Mouse (Mus musculus): ENCODE results near the gene Gm49380. TPM values are rescaled to one million over a fixed set of nuclear protein-coding genes. Genes with fewer than 3 reads are reported as not detected.

Gene Gm49380
- total and polyA plus RNA-seq, 3 experiments, result 0.21 to 0.23 TPM; not detected in 1

DNA sequence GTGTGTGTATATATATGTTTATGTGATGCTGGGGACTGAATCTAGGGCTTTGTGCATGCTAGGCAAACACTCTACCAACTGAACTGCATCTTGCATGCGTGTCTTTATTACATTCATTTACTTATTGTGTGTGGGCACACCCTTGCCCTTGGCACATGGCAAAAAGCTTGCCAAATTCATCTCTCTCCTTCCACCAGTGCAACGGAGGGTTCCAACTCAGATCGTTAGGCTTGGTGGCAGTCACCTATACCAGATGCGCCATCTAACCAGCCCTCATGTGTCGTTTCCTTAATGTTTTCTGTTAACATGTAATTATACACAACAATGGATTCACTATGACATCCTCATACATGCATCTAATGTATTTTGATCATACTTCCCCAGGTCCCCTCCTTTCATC lies 31.0 kb downstream of the Gm49380 start:
- Histone ChIP-seq H3K79me2 (replicated peaks; ENCODE audit: control insufficient read depth, insufficient read depth, low read length) (no peaks in the 10 kb centered on the region), H3K9ac (ENCODE audit: low read depth, low read length) (no peak overlapping the region), H3K4me3 (no peak overlapping the region), H3K4me1 (ENCODE audit: control insufficient read depth, insufficient read depth, low read length) (peaks cover 16% of the 10 kb centered on the region), H3K27ac (peak overlapping the region; percentile 53; the same call in 1 of the 2 replicates), H3K27me3 (ENCODE audit: control insufficient read depth, insufficient read depth, low read length) (no peaks in the 10 kb centered on the region), H3K36me3 (ENCODE audit: control insufficient read depth, insufficient read depth, low read length) (no peaks in the 10 kb centered on the region; the same call in 1 of the 2 replicates)
- DNase-seq, result peak in 1 of 2 experiments; percentile 8
- no peak for TF ChIP-seq EP300 (IDR thresholded peaks at IDR 0.05; ENCODE audit: insufficient read depth, low read depth, low read length)
- TF ChIP-seq CTCF (IDR thresholded peaks at IDR 0.05), result no peak
- no peak for TF ChIP-seq POLR2A (IDR thresholded peaks at IDR 0.05; ENCODE audit: insufficient read depth, low read depth, low read length)
- 76% methylated on average over 5 of the region's 5 CpGs for WGBS
- intact Hi-C loops (cut with DNase I), result loop anchor here (10.0 kb wide), 1 partner anchor 403 kb away; the partner anchor contains the start of gene Bcl9l

DNA sequence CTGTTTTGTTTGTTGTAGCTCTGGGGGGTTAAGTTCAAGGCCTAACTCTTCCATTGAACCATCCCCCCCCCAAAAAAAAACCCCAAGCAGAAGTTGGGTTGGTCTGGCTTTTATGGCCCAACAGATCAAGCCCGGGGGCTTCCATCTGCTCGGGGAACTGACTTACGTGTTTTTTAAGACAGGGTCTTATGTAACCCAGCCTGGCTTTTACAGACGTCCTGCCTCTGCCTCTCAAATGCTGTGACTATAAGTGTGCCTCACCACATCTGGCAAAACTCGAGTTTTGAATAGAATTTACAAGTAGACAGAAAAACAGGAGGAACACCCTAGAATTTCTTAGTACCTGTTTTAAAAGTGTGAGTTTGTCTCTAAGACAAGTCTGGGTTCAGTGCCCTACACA lies 31.7 kb downstream of the Gm49380 start:
- H3K36me3 ChIP-seq (ENCODE audit: control insufficient read depth, insufficient read depth, low read length), result peaks cover 2% of the 10 kb centered on the region
- WGBS, result 70% methylated on average over 5 of the region's 5 CpGs
- no peak overlapping the region for H3K9ac ChIP-seq (ENCODE audit: low read depth, low read length)
- H3K27ac ChIP-seq, result no peak overlapping the region
- H3K4me3 ChIP-seq, result no peak overlapping the region
- DNase-seq, result no peak
- H3K4me1 ChIP-seq (ENCODE audit: control insufficient read depth, insufficient read depth, low read length), result peaks cover 16% of the 10 kb centered on the region
- H3K79me2 ChIP-seq (replicated peaks; ENCODE audit: control insufficient read depth, insufficient read depth, low read length), result no peaks in the 10 kb centered on the region
- TF ChIP-seq CTCF (IDR thresholded peaks at IDR 0.05) (no peak), EP300 (IDR thresholded peaks at IDR 0.05; ENCODE audit: insufficient read depth, low read depth, low read length) (no peak), POLR2A (IDR thresholded peaks at IDR 0.05; ENCODE audit: insufficient read depth, low read depth, low read length) (no peak)
- H3K27me3 ChIP-seq (ENCODE audit: control insufficient read depth, insufficient read depth, low read length), result no peaks in the 10 kb centered on the region
- intact Hi-C loops (cut with DNase I), result loop anchor here (10.0 kb wide), 1 partner anchor 403 kb away; the partner anchor contains the start of gene Bcl9l

DNA sequence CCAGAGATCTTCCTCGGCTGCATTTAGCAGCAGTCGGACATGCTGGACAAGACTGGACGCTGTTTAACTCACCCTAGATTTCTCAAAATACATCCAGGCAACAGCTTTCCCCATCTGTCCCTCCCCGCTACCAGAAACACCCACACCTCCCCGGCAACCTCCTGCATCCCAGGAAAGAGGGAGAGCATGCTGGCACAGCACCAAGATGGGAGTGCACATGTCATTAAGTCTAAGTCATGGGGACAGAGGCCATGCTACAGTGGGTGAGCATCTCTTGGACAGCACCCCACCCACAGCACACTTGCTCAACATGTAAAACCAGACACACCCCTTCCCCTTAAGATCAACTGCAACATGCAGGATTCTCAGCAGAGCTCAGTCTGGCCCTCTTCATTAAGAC lies 32.3 kb downstream of the Gm49380 start:
- H3K27ac ChIP-seq, result peak overlapping the region; percentile 86

DNA sequence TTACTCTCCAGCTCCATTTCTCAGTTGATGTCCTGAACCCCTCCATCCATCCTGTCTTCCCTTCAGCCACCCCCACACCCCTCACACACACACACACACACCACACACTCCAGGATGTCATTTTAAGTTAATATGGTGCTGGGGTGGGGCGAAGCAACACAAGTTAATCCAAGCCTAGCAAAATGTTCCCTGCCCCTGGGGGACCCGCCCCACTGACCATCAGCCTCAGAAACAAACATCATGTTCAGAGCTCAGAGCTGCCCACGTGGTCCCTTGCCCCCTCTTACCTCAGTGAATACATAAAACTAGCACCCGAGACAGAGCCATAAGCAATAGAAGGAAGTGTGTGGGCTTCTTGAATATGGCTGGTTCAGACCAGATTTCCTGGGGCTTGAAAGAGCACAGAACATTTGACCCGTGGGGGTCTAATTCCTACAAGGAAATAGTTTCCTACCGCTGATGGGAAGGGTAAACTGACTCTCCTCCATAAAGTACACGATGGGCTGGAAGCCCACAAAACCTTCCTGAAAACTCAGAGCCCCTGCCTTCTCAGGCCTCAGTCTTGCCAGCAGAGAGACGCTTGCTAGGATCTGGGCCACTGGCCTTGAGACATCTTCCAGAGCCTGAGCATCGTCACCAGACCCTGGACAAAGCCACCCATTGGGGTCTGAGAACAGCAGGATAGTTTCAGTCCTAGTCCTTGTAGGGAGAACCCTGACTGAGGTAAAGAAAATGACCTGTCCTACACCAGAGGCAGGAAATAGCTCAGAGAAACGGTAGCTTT lies 33.1 kb downstream of the Gm49380 start:
- H3K27ac ChIP-seq, result peak overlapping the region; percentile 86
- peaks cover 17% of the 10 kb centered on the region for H3K4me1 ChIP-seq (ENCODE audit: control insufficient read depth, insufficient read depth, low read length)
- intact Hi-C loops (cut with DNase I), result loop anchor here (10.0 kb wide), 1 partner anchor 405 kb away; the partner anchor contains the start of gene Bcl9l
- no peaks in the 10 kb centered on the region for H3K79me2 ChIP-seq (replicated peaks; ENCODE audit: control insufficient read depth, insufficient read depth, low read length)
- no peak for TF ChIP-seq POLR2A (IDR thresholded peaks at IDR 0.05; ENCODE audit: insufficient read depth, low read depth, low read length)
- no peak for TF ChIP-seq EP300 (IDR thresholded peaks at IDR 0.05; ENCODE audit: insufficient read depth, low read depth, low read length)
- no peak for TF ChIP-seq CTCF (IDR thresholded peaks at IDR 0.05)
- no peaks in the 10 kb centered on the region for H3K27me3 ChIP-seq (ENCODE audit: control insufficient read depth, insufficient read depth, low read length)
- no peak for DNase-seq
- peaks cover 2% of the 10 kb centered on the region for H3K36me3 ChIP-seq (ENCODE audit: control insufficient read depth, insufficient read depth, low read length)
- no peak overlapping the region for H3K4me3 ChIP-seq
- WGBS, result 55% methylated on average over 10 of the region's 10 CpGs
- H3K9ac ChIP-seq (ENCODE audit: low read depth, low read length), result no peak overlapping the region; the same call in 1 of the 2 replicates

More for the DNA sequence above, 32.3 kb downstream of the Gm49380 start:
- peaks cover 17% of the 10 kb centered on the region for H3K4me1 ChIP-seq (ENCODE audit: control insufficient read depth, insufficient read depth, low read length)
- H3K4me3 ChIP-seq, result no peak overlapping the region
- H3K36me3 ChIP-seq (ENCODE audit: control insufficient read depth, insufficient read depth, low read length), result peaks cover 2% of the 10 kb centered on the region
- DNase-seq, result peak in 1 of 2 experiments; percentile 47
- no peak overlapping the region for H3K9ac ChIP-seq (ENCODE audit: low read depth, low read length)
- no peaks in the 10 kb centered on the region for H3K27me3 ChIP-seq (ENCODE audit: control insufficient read depth, insufficient read depth, low read length)
- WGBS, result 46% methylated on average over 5 of the region's 5 CpGs
- intact Hi-C loops (cut with DNase I), result loop anchor here (10.0 kb wide), 1 partner anchor 404 kb away; the partner anchor contains the start of gene Bcl9l
- no peak for TF ChIP-seq CTCF (IDR thresholded peaks at IDR 0.05)
- H3K79me2 ChIP-seq (replicated peaks; ENCODE audit: control insufficient read depth, insufficient read depth, low read length), result no peaks in the 10 kb centered on the region

DNA sequence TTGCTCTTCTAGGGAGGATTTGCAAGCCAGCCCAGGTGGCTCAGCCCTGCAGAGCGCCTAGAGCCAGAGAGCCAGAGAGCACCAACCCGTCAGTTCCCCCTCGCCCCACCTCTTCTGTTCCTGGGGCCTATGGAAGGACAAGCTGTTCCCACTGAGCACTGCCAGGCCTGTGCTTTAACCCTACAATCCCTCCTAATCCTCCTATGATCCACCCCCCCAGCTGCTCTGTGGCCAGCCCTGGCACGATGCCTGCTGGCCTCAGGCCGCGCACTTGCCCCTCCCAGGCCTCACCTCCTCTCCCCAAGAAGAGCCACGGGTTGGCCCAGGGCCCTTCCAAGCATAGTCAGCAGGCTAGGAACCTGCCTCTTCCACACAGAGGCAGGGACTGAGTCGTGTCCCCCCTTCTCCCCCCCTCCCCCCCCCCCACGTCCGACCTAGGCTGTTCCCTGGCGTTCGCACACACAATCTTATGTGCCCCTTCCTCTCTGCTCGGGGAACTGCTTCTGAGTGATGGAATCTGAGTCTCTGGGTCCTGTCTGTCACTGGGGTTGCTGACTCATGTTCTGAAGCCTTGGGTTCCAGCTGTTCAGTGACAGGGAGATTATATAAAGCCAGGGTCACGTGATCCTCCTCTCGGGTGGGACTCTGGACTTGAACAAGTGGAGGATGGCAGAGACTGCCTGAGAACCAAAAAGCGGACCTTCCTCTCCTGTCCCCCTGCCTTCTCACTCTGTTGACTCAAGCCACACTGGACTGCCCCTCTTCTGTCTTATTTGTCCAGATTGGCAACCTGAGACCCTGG lies 34.1 kb downstream of the Gm49380 start:
- 23% methylated on average over 16 of the region's 16 CpGs for WGBS
- Histone ChIP-seq H3K9ac (ENCODE audit: low read depth, low read length) (peak overlapping the region; percentile 54), H3K4me3 (no peak overlapping the region), H3K27me3 (ENCODE audit: control insufficient read depth, insufficient read depth, low read length) (no peaks in the 10 kb centered on the region), H3K4me1 (ENCODE audit: control insufficient read depth, insufficient read depth, low read length) (peaks cover 17% of the 10 kb centered on the region), H3K79me2 (replicated peaks; ENCODE audit: control insufficient read depth, insufficient read depth, low read length) (no peaks in the 10 kb centered on the region), H3K36me3 (ENCODE audit: control insufficient read depth, insufficient read depth, low read length) (peaks cover 2% of the 10 kb centered on the region), H3K27ac (peak overlapping the region; percentile 86)
- intact Hi-C loops (cut with DNase I), result no loop called here
- TF ChIP-seq EP300 (IDR thresholded peaks at IDR 0.05; ENCODE audit: insufficient read depth, low read depth, low read length) (peak; percentile 99), POLR2A (IDR thresholded peaks at IDR 0.05; ENCODE audit: insufficient read depth, low read depth, low read length) (peak; percentile 56; the same call in 1 of the 2 replicates), CTCF (IDR thresholded peaks at IDR 0.05) (no peak)
- peak; percentile 87 to 90 for DNase-seq
